Mouse (Mus musculus) heart, adult 2 months (tissue): ENCODE results near the gene Sms.

Experiments
- CTCF ChIP-seq: fragments of 200-600 bp; IDR thresholded peaks from 2 replicates; pipeline ENCODE4 v1.8.1; 2022; ENCODE audit warnings: antibody characterized with exemption, mild to moderate bottlenecking, moderate library complexity
- POLR2A ChIP-seq: fragments of 200-500 bp; IDR thresholded peaks from 2 replicates; pipeline ENCODE4 v1.6.1; 2011; ENCODE audit warnings: mild to moderate bottlenecking, low read depth, low read length, control low read depth; ENCODE audit not compliant: insufficient read depth

- no peak for TF ChIP-seq POLR2A
- TF ChIP-seq CTCF = no peak
These were observed 14.3 kb upstream of the Sms start for GRCm38 (mm10) chrX:157506400-157506799.
